Mouse (Mus musculus) neural tube, embryonic 10.5 days (tissue): ENCODE data around the gene P4ha3.
"Not testable (repeated sequence)": the region's sequence is repeated elsewhere in the genome, so short reads cannot be mapped to it uniquely, and the experiment has no call there.

Experiments
- DNase-seq: peaks from one replicate; pipeline ENCODE4 v3.0.0-alpha.2; 2017; ENCODE audit warnings: low spot score; ENCODE audit errors: extremely low spot score

The P4ha3 gene

GRCm38 (mm10) chr7:100285383-100285782 lies at the start of gene P4ha3:
Gene P4ha3 (plus strand): TSS chr7:100285520.
- peak; percentile 50 for DNase-seq

- DNase-seq, result no peak
Measured at GRCm38 (mm10) chr7:100238271-100238670, 47.0 kb upstream of the P4ha3 start.

- no peak for DNase-seq
Measured at GRCm38 (mm10) chr7:100240601-100241000, 44.7 kb upstream of the P4ha3 start.

- DNase-seq, result no peak
Measured at GRCm38 (mm10) chr7:100243007-100243406, 42.3 kb upstream of the P4ha3 start.

- DNase-seq, result no peak
Measured at GRCm38 (mm10) chr7:100244225-100244624, 41.1 kb upstream of the P4ha3 start.

GRCm38 (mm10) chr7:100245176-100245575 lies 40.1 kb upstream of the P4ha3 start:
- DNase-seq, result no peak

GRCm38 (mm10) chr7:100250667-100251066 lies 34.7 kb upstream of the P4ha3 start:
- no peak for DNase-seq

GRCm38 (mm10) chr7:100262350-100262749 lies 23.0 kb upstream of the P4ha3 start:
- no peak for DNase-seq

- DNase-seq, result not testable (repeated sequence)
Measured at GRCm38 (mm10) chr7:100264934-100265333, 20.4 kb upstream of the P4ha3 start.

GRCm38 (mm10) chr7:100272369-100272768 lies 13.0 kb upstream of the P4ha3 start:
- DNase-seq, result no peak

GRCm38 (mm10) chr7:100274507-100274906 lies 10.8 kb upstream of the P4ha3 start:
- DNase-seq, result no peak

- DNase-seq, result no peak
Measured at GRCm38 (mm10) chr7:100276397-100276796, 8.9 kb upstream of the P4ha3 start.

GRCm38 (mm10) chr7:100279803-100280202 lies 5.5 kb upstream of the P4ha3 start:
- no peak for DNase-seq

- no peak for DNase-seq
Measured at GRCm38 (mm10) chr7:100281596-100281995, 3.7 kb upstream of the P4ha3 start.

- DNase-seq, result no peak
Measured at GRCm38 (mm10) chr7:100283298-100283697, 2.0 kb upstream of the P4ha3 start.

GRCm38 (mm10) chr7:100287748-100288578 lies 2.6 kb downstream of the P4ha3 start:
- DNase-seq, result peak; percentile 32

GRCm38 (mm10) chr7:100288622-100289021 lies 3.3 kb downstream of the P4ha3 start:
- peak; percentile 36 for DNase-seq

GRCm38 (mm10) chr7:100293546-100293945 lies 8.2 kb downstream of the P4ha3 start:
- DNase-seq, result peak; percentile 10

GRCm38 (mm10) chr7:100295745-100296144 lies 10.4 kb downstream of the P4ha3 start:
- no peak for DNase-seq

GRCm38 (mm10) chr7:100296699-100297098 lies 11.4 kb downstream of the P4ha3 start:
- no peak for DNase-seq

GRCm38 (mm10) chr7:100298861-100299510 lies 13.7 kb downstream of the P4ha3 start:
- no peak for DNase-seq

GRCm38 (mm10) chr7:100301390-100301789 lies 16.1 kb downstream of the P4ha3 start:
- DNase-seq, result no peak

GRCm38 (mm10) chr7:100302316-100302715 lies 17.0 kb downstream of the P4ha3 start:
- no peak for DNase-seq
